In genomic region chr1:165771491-165771897, GRCm38 (mm10) we compare ENCODE assay signal across 8 mouse cellular contexts. TPM values are rescaled to one million over a fixed set of nuclear protein-coding genes. Genes with fewer than 3 reads are reported as not detected.
DNase-seq lines count a peak whose midpoint lies in the region; ATAC-seq and TF ChIP-seq lines count a peak whose summit lies in the region.

No protein-coding gene starts in this region.

- H3K27me3 ChIP-seq in intestine, postnatal 0 days (replicated peaks; ENCODE audit: control insufficient read depth, insufficient read depth, low read length) = no peaks in the 10 kb centered on the region
- no peaks in the 10 kb centered on the region for H3K27me3 ChIP-seq in limb, embryonic 14.5 days (ENCODE audit: control insufficient read depth, insufficient read depth, low read length)
- H3K27me3 ChIP-seq in midbrain, embryonic 15.5 days (replicated peaks) = 0 out of 2 replicates have a peak, but pooled peaks cover 2% of the 10 kb centered on the region
- no peaks in the 10 kb centered on the region for H3K27me3 ChIP-seq in spleen, adult 2 months (ENCODE audit: control insufficient read depth, insufficient read depth, low read length)

- peaks cover 16% of the 10 kb centered on the region; the same call in 1 of the 2 replicates for H3K36me3 ChIP-seq in intestine, postnatal 0 days (ENCODE audit: control insufficient read depth, insufficient read depth)
- H3K36me3 ChIP-seq in limb, embryonic 14.5 days (ENCODE audit: control insufficient read depth, insufficient read depth, low read length) = peaks cover 6% of the 10 kb centered on the region; the same call in 1 of the 2 replicates
- no peaks in the 10 kb centered on the region for H3K36me3 ChIP-seq in midbrain, embryonic 15.5 days (replicated peaks)
- H3K36me3 ChIP-seq in spleen, adult 2 months (ENCODE audit: control insufficient read depth, insufficient read depth, low read length) = peaks cover 3% of the 10 kb centered on the region; the same call in 1 of the 2 replicates

- ATAC-seq in granulocyte monocyte progenitor cell, adult 5-6 weeks (replicated peaks; ENCODE audit: poor library complexity, severe bottlenecking) = peak; percentile 80
- ATAC-seq in intestine, postnatal 0 days = peak; percentile 92
- ATAC-seq in limb, embryonic 14.5 days (ENCODE audit: low FRiP score, low read depth) = peak; percentile 76
- no peak; the same call in 1 of the 2 replicates for ATAC-seq in midbrain, embryonic 15.5 days (replicated peaks)

- 0 out of 2 replicates have a peak overlapping the region, but pooled peaks have one; percentile 16 for H3K4me3 ChIP-seq in intestine, postnatal 0 days (ENCODE audit: low read depth, low read length)
- no peak overlapping the region for H3K4me3 ChIP-seq in limb, embryonic 14.5 days (replicated peaks; ENCODE audit: low read length)
- no peak overlapping the region for H3K4me3 ChIP-seq in midbrain, embryonic 15.5 days
- no peak overlapping the region for H3K4me3 ChIP-seq in spleen, adult 2 months (ENCODE audit: extremely low read depth, insufficient read depth, insufficient read length)

- H3K4me1 ChIP-seq in intestine, postnatal 0 days (replicated peaks; ENCODE audit: control insufficient read depth, insufficient read depth, low read length) = no peaks in the 10 kb centered on the region
- no peaks in the 10 kb centered on the region for H3K4me1 ChIP-seq in limb, embryonic 14.5 days (ENCODE audit: control insufficient read depth, insufficient read depth, low read length)
- H3K4me1 ChIP-seq in midbrain, embryonic 15.5 days = no peaks in the 10 kb centered on the region
- peaks cover 2% of the 10 kb centered on the region; the same call in 1 of the 2 replicates for H3K4me1 ChIP-seq in spleen, adult 2 months (ENCODE audit: control insufficient read depth, insufficient read depth, insufficient read length)

- under 1% methylated on average over 12 of the region's 12 CpGs for WGBS in intestine, postnatal 0 days
- WGBS in limb, embryonic 14.5 days = 2% methylated on average over 12 of the region's 12 CpGs
- 2% methylated on average over 12 of the region's 12 CpGs for WGBS in midbrain, embryonic 15.5 days
- 2% methylated on average over 12 of the region's 12 CpGs for WGBS in spleen, adult 2 months

- no peak overlapping the region for H3K27ac ChIP-seq in intestine, postnatal 0 days (ENCODE audit: low read depth, low read length)
- no peak overlapping the region for H3K27ac ChIP-seq in limb, embryonic 14.5 days (replicated peaks; ENCODE audit: low read depth, low read length)
- no peak overlapping the region for H3K27ac ChIP-seq in midbrain, embryonic 15.5 days
- H3K27ac ChIP-seq in spleen, adult 2 months (ENCODE audit: insufficient read depth, low read length) = no peak overlapping the region

- H3K4me2 ChIP-seq in intestine, postnatal 0 days (replicated peaks; ENCODE audit: low read depth) = peak overlapping the region; percentile 51
- H3K4me2 ChIP-seq in limb, embryonic 14.5 days (replicated peaks; ENCODE audit: low read depth, low read length, severe bottlenecking) = no peak overlapping the region
- H3K4me2 ChIP-seq in midbrain, embryonic 15.5 days = peak overlapping the region; percentile 9; the same call in 1 of the 2 replicates

- H3K9me3 ChIP-seq in intestine, postnatal 0 days (ENCODE audit: control insufficient read depth) = no peaks in the 10 kb centered on the region
- H3K9me3 ChIP-seq in limb, embryonic 14.5 days (ENCODE audit: control insufficient read depth, low read length) = no peaks in the 10 kb centered on the region
- no peaks in the 10 kb centered on the region for H3K9me3 ChIP-seq in midbrain, embryonic 15.5 days

- TF ChIP-seq POLR2A in limb, embryonic 14.5 days (IDR thresholded peaks at IDR 0.05; ENCODE audit: borderline replicate concordance, extremely low read depth, insufficient read depth, insufficient read length) = no peak
- no peak for TF ChIP-seq POLR2A in spleen, adult 2 months (IDR thresholded peaks at IDR 0.05; ENCODE audit: low read depth, low read length)

- peak; percentile 63 to 69 for DNase-seq in left cerebral cortex, adult 18-20 months (ENCODE audit: low spot score in 2 of 2)
- DNase-seq in left cerebral cortex, adult 11 months (ENCODE audit: low spot score) = no peak
- DNase-seq in embryo, embryonic 11.5 days (ENCODE audit: low read depth, low spot score) = peak; percentile 76
- peak; percentile 83 for DNase-seq in limb, embryonic 14.5 days (ENCODE audit: low spot score)
- peak in 1 of 2 experiments; percentile 68 for DNase-seq in spleen, adult 2 months (ENCODE audit: low read depth in 1 of 2, low spot score in 2 of 2)

- no peak overlapping the region for H3K9ac ChIP-seq in intestine, postnatal 0 days (ENCODE audit: low read depth, low read length)
- H3K9ac ChIP-seq in limb, embryonic 14.5 days (ENCODE audit: low read depth, low read length, severe bottlenecking) = no peak overlapping the region
- no peak overlapping the region for H3K9ac ChIP-seq in midbrain, embryonic 15.5 days

- peak; percentile 95 for TF ChIP-seq CTCF in intestine, postnatal 0 days (IDR thresholded peaks at IDR 0.05; ENCODE audit: low read depth)
- TF ChIP-seq CTCF in spleen, adult 2 months (IDR thresholded peaks at IDR 0.05; ENCODE audit: extremely low read depth, insufficient read depth, insufficient read length, insufficient replicate concordance) = peak; percentile 92

RNA-seq across cellular contexts. Expression of gene Creg1, which starts 7.9 kb away (rescaled TPM):
- 10 to 100 TPM; 27.6 to 29.7 TPM for total RNA-seq in left cerebral cortex, adult 18-20 months (2021)
- 133 and 240 TPM in 2 replicates for total RNA-seq in granulocyte monocyte progenitor cell, adult 5-6 weeks (2014; fragmentation: Nextera tagmentation)
- total RNA-seq in granulocyte monocyte progenitor cell, adult 5-6 weeks (2017) = 110 and 206 TPM in 2 replicates
- 195 and 201 TPM in 2 replicates for polyA plus RNA-seq in intestine, postnatal 0 days (2015; fragmentation: Nextera tagmentation; extraction: Ambion mirVana)
- polyA plus RNA-seq in limb, embryonic 14.5 days (2012; rRNA removed) = 22.9 and 26.2 TPM in 2 replicates
- polyA plus RNA-seq in limb, embryonic 14.5 days (2014; fragmentation: Nextera tagmentation; extraction: Ambion mirVana) = 68.4 and 70.1 TPM in 2 replicates
- polyA plus RNA-seq in midbrain, embryonic 15.5 days (2015; fragmentation: Nextera tagmentation; extraction: Ambion mirVana) = 29.3 and 31.6 TPM in 2 replicates
- 89.4 and 101 TPM in 2 replicates for polyA plus RNA-seq in spleen, adult 2 months (2012; rRNA removed)

RNA-seq across cellular contexts. Expression of gene Cd247, which starts 17.0 kb away (rescaled TPM):
- not detected for total RNA-seq in left cerebral cortex, adult 18-20 months (2021)
- not detected in 2 replicates for total RNA-seq in granulocyte monocyte progenitor cell, adult 5-6 weeks (2014; fragmentation: Nextera tagmentation)
- total RNA-seq in granulocyte monocyte progenitor cell, adult 5-6 weeks (2017) = 0.26 and 0.56 TPM in 2 replicates
- polyA plus RNA-seq in intestine, postnatal 0 days (2015; fragmentation: Nextera tagmentation; extraction: Ambion mirVana) = 0.50 and 0.52 TPM in 2 replicates
- polyA plus RNA-seq in limb, embryonic 14.5 days (2012; rRNA removed) = 0.37 and 0.53 TPM in 2 replicates
- 0.41 and 0.87 TPM in 2 replicates for polyA plus RNA-seq in limb, embryonic 14.5 days (2014; fragmentation: Nextera tagmentation; extraction: Ambion mirVana)
- polyA plus RNA-seq in midbrain, embryonic 15.5 days (2015; fragmentation: Nextera tagmentation; extraction: Ambion mirVana) = 1.1 and 1.2 TPM in 2 replicates
- 38.9 and 49.1 TPM in 2 replicates for polyA plus RNA-seq in spleen, adult 2 months (2012; rRNA removed)

Comparison
In these comparisons a context has a peak if more than half of its experiments do, and no peak if none do; other contexts are left out.
1. RNA of gene Cd247, which starts 17.0 kb away (polyA plus RNA-seq): 38.9 to 49.1 TPM in spleen, adult 2 months; 1.1 to 1.2 TPM in midbrain, embryonic 15.5 days, 0.37 to 0.87 TPM in limb, embryonic 14.5 days and 0.50 to 0.52 TPM in intestine, postnatal 0 days; every median in the first group is over 10 times any median in the second.